Mouse (Mus musculus) midbrain, embryonic 13.5 days (tissue): ENCODE measurements around the gene Pom121. TPM values are rescaled to one million over a fixed set of nuclear protein-coding genes. Genes with fewer than 3 reads are reported as not detected.
"Not testable (repeated sequence)": the region's sequence is repeated elsewhere in the genome, so short reads cannot be mapped to it uniquely, and the experiment has no call there.

Experiments used
- ATAC-seq: fragments of 200-750 bp; cut with Nextera tagmentation; 2 replicates; pipeline ENCODE4 v1.8.0; 2017; ENCODE audit warnings: mild to moderate bottlenecking, moderate TSS enrichment, moderate library complexity
- H3K27ac ChIP-seq: fragments of 300-500 bp; sonication (generic); 2 replicates; pipeline ENCODE4 v1.5.1; 2015; ENCODE audit warnings: inconsistent platforms, mild to moderate bottlenecking, moderate library complexity
- H3K27me3 ChIP-seq: fragments of 300-500 bp; sonication (generic); 2 replicates; pipeline ENCODE4 v1.6.1; 2015; ENCODE audit warnings: mild to moderate bottlenecking, inconsistent platforms
- H3K36me3 ChIP-seq: fragments of 300-500 bp; sonication (generic); 2 replicates; pipeline ENCODE4 v1.6.1; 2015; ENCODE audit warnings: mild to moderate bottlenecking, inconsistent platforms
- H3K4me1 ChIP-seq: fragments of 300-500 bp; sonication (generic); replicated peaks from 2 replicates; pipeline ENCODE4 v1.6.1; 2015; ENCODE audit warnings: inconsistent platforms
- H3K4me2 ChIP-seq: fragments of 300-500 bp; sonication (generic); replicated peaks from 2 replicates; pipeline ENCODE4 v1.6.1; 2015; ENCODE audit warnings: moderate library complexity, mild to moderate bottlenecking, inconsistent platforms
- H3K4me3 ChIP-seq: fragments of 300-500 bp; sonication (generic); replicated peaks from 2 replicates; pipeline ENCODE4 v1.5.1; 2015; ENCODE audit warnings: mild to moderate bottlenecking, inconsistent platforms
- H3K9ac ChIP-seq: fragments of 300-500 bp; sonication (generic); replicated peaks from 2 replicates; pipeline ENCODE4 v1.6.1; 2015; ENCODE audit warnings: mild to moderate bottlenecking, inconsistent platforms
- H3K9me3 ChIP-seq: fragments of 300-500 bp; sonication (generic); 2 replicates; pipeline ENCODE4 v1.6.1; 2016; ENCODE audit warnings: mild to moderate bottlenecking, inconsistent platforms
- WGBS: fragments of 180-500 bp; shearing (Covaris S2); methylation state at CpG from one replicate; pipeline ENCODE4 v1.1.7; 2015; 5-methylcytosine and 5-hydroxymethylcytosine counted together
- polyA plus RNA-seq: library from polyadenylated mRNA; unstranded; fragments of >200 nt; fragmentation: Nextera tagmentation; extraction: Ambion mirVana; gene quantifications from 2 replicates; pipeline ENCODE4 v1.2.1, GENCODE M21; 2015

Gene Pom121
- polyA plus RNA-seq, 1 experiment from 2014 or later = 15.2 TPM

- Histone ChIP-seq H3K9me3 (no peaks in the 10 kb centered on the region), H3K9ac (no peak overlapping the region), H3K27ac (no peak overlapping the region), H3K4me2 (no peak overlapping the region), H3K4me1 (peaks cover 27% of the 10 kb centered on the region), H3K27me3 (no peaks in the 10 kb centered on the region), H3K4me3 (no peak overlapping the region), H3K36me3 (peaks cover 15% of the 10 kb centered on the region)
- WGBS = 51% methylated on average over 5 of the region's 5 CpGs
- ATAC-seq = no peak
These were observed 1.5 kb upstream of the Pom121 start for GRCm38 (mm10) chr5:135395826-135396225.

GRCm38 (mm10) chr5:135383771-135384170 lies 10.6 kb downstream of the Pom121 start:
- ATAC-seq = no peak
- Histone ChIP-seq H3K4me2 (no peak overlapping the region), H3K4me1 (no peaks in the 10 kb centered on the region), H3K27ac (no peak overlapping the region), H3K9ac (no peak overlapping the region), H3K9me3 (no peaks in the 10 kb centered on the region), H3K27me3 (no peaks in the 10 kb centered on the region), H3K36me3 (peaks cover 96% of the 10 kb centered on the region), H3K4me3 (no peak overlapping the region)
- 85% methylated on average over 10 of the region's 10 CpGs for WGBS

GRCm38 (mm10) chr5:135382746-135383145 lies 11.6 kb downstream of the Pom121 start:
- Histone ChIP-seq H3K4me3 (no peak overlapping the region), H3K36me3 (peaks cover 96% of the 10 kb centered on the region), H3K9me3 (no peaks in the 10 kb centered on the region), H3K27me3 (no peaks in the 10 kb centered on the region), H3K27ac (no peak overlapping the region), H3K9ac (no peak overlapping the region), H3K4me1 (no peaks in the 10 kb centered on the region), H3K4me2 (no peak overlapping the region)
- 92% methylated on average over 7 of the region's 7 CpGs for WGBS
- ATAC-seq = no peak

- ATAC-seq = no peak
- H3K4me1 ChIP-seq = no peaks in the 10 kb centered on the region
- 95% methylated on average over 10 of the region's 10 CpGs for WGBS
These were observed 12.9 kb downstream of the Pom121 start for GRCm38 (mm10) chr5:135381356-135381925.

GRCm38 (mm10) chr5:135380681-135381080 lies 13.7 kb downstream of the Pom121 start:
- H3K4me2 ChIP-seq = no peak overlapping the region

More at GRCm38 (mm10) chr5:135381356-135381925, 12.9 kb downstream of the Pom121 start:
- Histone ChIP-seq H3K9ac (no peak overlapping the region), H3K27me3 (no peaks in the 10 kb centered on the region), H3K36me3 (peaks cover 96% of the 10 kb centered on the region), H3K4me2 (no peak overlapping the region), H3K4me3 (no peak overlapping the region), H3K9me3 (no peaks in the 10 kb centered on the region), H3K27ac (no peak overlapping the region)

GRCm38 (mm10) chr5:135376341-135376740 lies 18.0 kb downstream of the Pom121 start:
- Histone ChIP-seq H3K4me3 (no peak overlapping the region), H3K27me3 (no peaks in the 10 kb centered on the region), H3K36me3 (peaks cover 96% of the 10 kb centered on the region), H3K4me2 (no peak overlapping the region), H3K27ac (no peak overlapping the region), H3K9me3 (no peaks in the 10 kb centered on the region), H3K9ac (no peak overlapping the region), H3K4me1 (peaks cover under 1% of the 10 kb centered on the region; the same call in 1 of the 2 replicates)
- no peak for ATAC-seq
- 72% methylated on average over 2 of the region's 2 CpGs for WGBS

More at GRCm38 (mm10) chr5:135380681-135381080, 13.7 kb downstream of the Pom121 start:
- H3K9me3 ChIP-seq = no peaks in the 10 kb centered on the region
- H3K4me3 ChIP-seq = no peak overlapping the region
- H3K36me3 ChIP-seq = peaks cover 99% of the 10 kb centered on the region
- WGBS = 94% methylated on average over 4 of the region's 4 CpGs
- no peak overlapping the region for H3K27ac ChIP-seq
- no peak for ATAC-seq
- no peaks in the 10 kb centered on the region for H3K4me1 ChIP-seq
- H3K9ac ChIP-seq = no peak overlapping the region
- H3K27me3 ChIP-seq = no peaks in the 10 kb centered on the region

- 81% methylated on average over 8 of the region's 8 CpGs for WGBS
- ATAC-seq = no peak
- H3K9me3 ChIP-seq = no peaks in the 10 kb centered on the region
- no peak overlapping the region for H3K9ac ChIP-seq
- H3K4me2 ChIP-seq = no peak overlapping the region
- no peak overlapping the region for H3K27ac ChIP-seq
- no peak overlapping the region for H3K4me3 ChIP-seq
- H3K27me3 ChIP-seq = no peaks in the 10 kb centered on the region
- H3K4me1 ChIP-seq = peaks cover 13% of the 10 kb centered on the region
- H3K36me3 ChIP-seq = peaks cover 85% of the 10 kb centered on the region
These were observed 19.2 kb downstream of the Pom121 start for GRCm38 (mm10) chr5:135375167-135375566.

- 93% methylated on average over 5 of the region's 5 CpGs for WGBS
- Histone ChIP-seq H3K36me3 (peaks cover 69% of the 10 kb centered on the region), H3K27ac (no peak overlapping the region), H3K27me3 (no peaks in the 10 kb centered on the region), H3K9me3 (no peaks in the 10 kb centered on the region), H3K9ac (no peak overlapping the region), H3K4me2 (no peak overlapping the region), H3K4me3 (no peak overlapping the region), H3K4me1 (peaks cover 21% of the 10 kb centered on the region)
- no peak for ATAC-seq
These were observed 20.7 kb downstream of the Pom121 start for GRCm38 (mm10) chr5:135373601-135374000.

GRCm38 (mm10) chr5:135371195-135371594 lies 23.2 kb downstream of the Pom121 start:
- no peaks in the 10 kb centered on the region for H3K9me3 ChIP-seq
- H3K4me3 ChIP-seq = peak overlapping the region; percentile 98
- H3K36me3 ChIP-seq = peaks cover 46% of the 10 kb centered on the region
- no peak overlapping the region for H3K4me2 ChIP-seq
- H3K27me3 ChIP-seq = no peaks in the 10 kb centered on the region
- H3K27ac ChIP-seq = no peak overlapping the region
- WGBS = 98% methylated on average over 13 of the region's 13 CpGs
- peaks cover 23% of the 10 kb centered on the region for H3K4me1 ChIP-seq
- H3K9ac ChIP-seq = no peak overlapping the region
- no peak for ATAC-seq

- Histone ChIP-seq H3K4me1 (peaks cover 23% of the 10 kb centered on the region), H3K4me2 (peak within 1 kb of the TSS; percentile 82), H3K9ac (peak within 1 kb of the TSS; percentile 92), H3K36me3 (peaks cover 34% of the 10 kb centered on the region), H3K27ac (peak within 1 kb of the TSS; percentile 83), H3K27me3 (0 out of 2 replicates have a peak, but pooled peaks cover 2% of the 10 kb centered on the region), H3K4me3 (peak within 1 kb of the TSS; percentile 98), H3K9me3 (no peaks in the 10 kb centered on the region)
- ATAC-seq = peak; percentile 83
- under 1% methylated on average over 64 of the region's 64 CpGs for WGBS
These were observed 24.3 kb downstream of the Pom121 start, which contains the start of gene Nsun5 for GRCm38 (mm10) chr5:135369787-135370654. Gene Nsun5 (plus strand): TSS chr5:135369953.

GRCm38 (mm10) chr5:135369196-135369595 lies 25.1 kb downstream of the Pom121 start:
- Histone ChIP-seq H3K36me3 (peaks cover 26% of the 10 kb centered on the region), H3K27ac (0 out of 2 replicates have a peak overlapping the region, but pooled peaks have one; percentile 83), H3K4me1 (peaks cover 23% of the 10 kb centered on the region), H3K4me3 (peak overlapping the region; percentile 98), H3K4me2 (peak overlapping the region; percentile 82), H3K9ac (peak overlapping the region; percentile 92)
- peak; percentile 46; the same call in 1 of the 2 replicates for ATAC-seq
- WGBS = 56% methylated on average over 9 of the region's 9 CpGs
- H3K9me3 ChIP-seq, H3K27me3 ChIP-seq: not testable (repeated sequence)

- H3K27me3 ChIP-seq = 0 out of 2 replicates have a peak, but pooled peaks cover 3% of the 10 kb centered on the region
- H3K4me3 ChIP-seq = no peak overlapping the region
- H3K9ac ChIP-seq = no peak overlapping the region
- H3K27ac ChIP-seq = no peak overlapping the region
- H3K9me3 ChIP-seq = no peaks in the 10 kb centered on the region
- peaks cover 23% of the 10 kb centered on the region for H3K4me1 ChIP-seq
- no peak for ATAC-seq
- H3K36me3 ChIP-seq = peaks cover 17% of the 10 kb centered on the region
- 0 out of 2 replicates have a peak overlapping the region, but pooled peaks have one; percentile 82 for H3K4me2 ChIP-seq
- 82% methylated on average over 6 of the region's 6 CpGs for WGBS
These were observed 26.0 kb downstream of the Pom121 start for GRCm38 (mm10) chr5:135368312-135368711.
